Mouse (Mus musculus) testis, postnatal 14 days (tissue): ENCODE measurements around the gene Pex10.
A peak's percentile ranks its signal among the peaks of the same experiment; 100 is the strongest.
"Not testable (repeated sequence)": the region's sequence is repeated elsewhere in the genome, so short reads cannot be mapped to it uniquely, and the experiment has no call there.

Experiments used
- DNase-seq: peaks from one replicate; pipeline ENCODE4 v3.0.0; 2021; ENCODE audit warnings: low spot score

Pex10 gene

GRCm38 (mm10) chr4:155064474-155064873, 2.3 kb upstream of the Pex10 start:
- no peak for DNase-seq

GRCm38 (mm10) chr4:155065970-155066833, 614 bp upstream of the Pex10 start:
- peak; percentile 80 for DNase-seq

- DNase-seq: no peak
Observed at GRCm38 (mm10) chr4:155068357-155068972, 1.6 kb downstream of the Pex10 start.

GRCm38 (mm10) chr4:155069191-155069590, 2.4 kb downstream of the Pex10 start:
- no peak for DNase-seq

- DNase-seq: no peak
Observed at GRCm38 (mm10) chr4:155070199-155070598, 3.4 kb downstream of the Pex10 start.

GRCm38 (mm10) chr4:155070921-155071320, 4.1 kb downstream of the Pex10 start:
- no peak for DNase-seq

GRCm38 (mm10) chr4:155074418-155074817, 7.6 kb downstream of the Pex10 start:
- DNase-seq: no peak

- no peak for DNase-seq
Observed at GRCm38 (mm10) chr4:155075137-155075536, 8.3 kb downstream of the Pex10 start.

GRCm38 (mm10) chr4:155075813-155076212, 9.0 kb downstream of the Pex10 start:
- DNase-seq: no peak

GRCm38 (mm10) chr4:155076677-155077076, 9.9 kb downstream of the Pex10 start:
- DNase-seq: no peak

- DNase-seq: not testable (repeated sequence)
Observed at GRCm38 (mm10) chr4:155078808-155079207, 12.0 kb downstream of the Pex10 start.

GRCm38 (mm10) chr4:155079666-155080065, 12.8 kb downstream of the Pex10 start:
- no peak for DNase-seq

GRCm38 (mm10) chr4:155083553-155083952, 16.7 kb downstream of the Pex10 start:
- DNase-seq: no peak

GRCm38 (mm10) chr4:155084351-155084750, 17.5 kb downstream of the Pex10 start:
- no peak for DNase-seq

GRCm38 (mm10) chr4:155085206-155086107, 18.6 kb downstream of the Pex10 start:
- no peak for DNase-seq

GRCm38 (mm10) chr4:155086108-155087024, 19.6 kb downstream of the Pex10 start, which contains the start of the genes Rer1 and Morn1:
TSS of gene Rer1 (minus strand) at chr4:155086382.
TSS of gene Morn1 (plus strand) at chr4:155086577.
- DNase-seq: peak; percentile 99

GRCm38 (mm10) chr4:155089241-155089640, 22.4 kb downstream of the Pex10 start:
- DNase-seq: no peak

GRCm38 (mm10) chr4:155090147-155090546, 23.3 kb downstream of the Pex10 start:
- DNase-seq: no peak

GRCm38 (mm10) chr4:155090688-155091449, 24.1 kb downstream of the Pex10 start:
- DNase-seq: no peak

GRCm38 (mm10) chr4:155092718-155093430, 26.1 kb downstream of the Pex10 start:
- DNase-seq: no peak
